Comparison of ENCODE assay signal across 18 mouse cellular contexts in genomic region chr3:100536686-100537085, GRCm38 (mm10). TPM values are rescaled to one million over a fixed set of nuclear protein-coding genes. Genes with fewer than 3 reads are reported as not detected.
DNase-seq lines count a peak whose midpoint lies in the region; TF ChIP-seq lines count a peak whose summit lies in the region.
"Had no signal": no experiment of that assay in that cellular context is flagged by ENCODE, and none has a peak within 500 bp of the region (broad histone marks: within the 10 kb centered on the region; RNA-seq: fewer than 3 reads in every experiment).

No protein-coding gene starts in this region.

- H3K4me1 ChIP-seq in lung, adult 2 months (ENCODE audit: control insufficient read depth, insufficient read depth, low read length), result no peaks in the 10 kb centered on the region
- H3K4me1 ChIP-seq: forebrain, embryonic 13.5 days; forebrain, embryonic 15.5 days had no signal

- no peak overlapping the region for H3K4me3 ChIP-seq in lung, adult 2 months (replicated peaks; ENCODE audit: extremely low read depth, low read depth, low read length)
- H3K4me3 ChIP-seq: embryonic facial prominence, embryonic 10.5 days; embryonic facial prominence, embryonic 12.5 days; forebrain, embryonic 13.5 days; forebrain, embryonic 15.5 days had no signal

- no peak for TF ChIP-seq CTCF in lung, adult 2 months (IDR thresholded peaks at IDR 0.05; ENCODE audit: insufficient read depth, low read length)

- TF ChIP-seq POLR2A in lung, adult 2 months (IDR thresholded peaks at IDR 0.05; ENCODE audit: borderline replicate concordance, extremely low read depth, low read depth, low read length), result no peak

- DNase-seq in lung, adult 18-20 months, result peak; percentile 54 to 60
- no peak for DNase-seq in lung, adult 2 months
- DNase-seq in lung, postnatal 36 days, result peak; percentile 50
- DNase-seq in lung, postnatal 4 days, result no peak
- no peak for DNase-seq in layer of hippocampus, postnatal 25 days (ENCODE audit: extremely low spot score in 1 of 2, low spot score in 1 of 2)
- DNase-seq: adrenal gland, adult 8-10 months; adrenal gland, postnatal 14 days; adrenal gland, postnatal 36 days; cerebellum, adult 11-12 months; cerebellum, adult 2 months; cerebellum, adult 9-10 months; cerebellum, postnatal 10 days; cerebellum, postnatal 25 days; forebrain, postnatal 0 days had no signal

- 76% methylated on average over 2 of the region's 2 CpGs for WGBS in lung, adult 2 months

RNA-seq across cellular contexts. Expression of gene Tent5c, which starts 47.6 kb away (rescaled TPM):
- polyA plus RNA-seq in lung, adult 2 months (2012; rRNA removed), result 11.4 and 12.1 TPM in 2 replicates
- total RNA-seq in layer of hippocampus, postnatal 25 days (2021), result 1 to 10 TPM; 2.6 to 3.2 TPM

Comparison
In these comparisons a context has a peak if more than half of its experiments do, and no peak if none do; other contexts are left out.
1. DNase-seq: peak in lung, adult 18-20 months (2 of 2) and lung, postnatal 36 days (single experiment); none in lung, adult 2 months (single experiment), lung, postnatal 4 days (0 of 2) and layer of hippocampus, postnatal 25 days (0 of 2).